ENCODE assay signal across 26 mouse cellular contexts in the genomic region with DNA sequence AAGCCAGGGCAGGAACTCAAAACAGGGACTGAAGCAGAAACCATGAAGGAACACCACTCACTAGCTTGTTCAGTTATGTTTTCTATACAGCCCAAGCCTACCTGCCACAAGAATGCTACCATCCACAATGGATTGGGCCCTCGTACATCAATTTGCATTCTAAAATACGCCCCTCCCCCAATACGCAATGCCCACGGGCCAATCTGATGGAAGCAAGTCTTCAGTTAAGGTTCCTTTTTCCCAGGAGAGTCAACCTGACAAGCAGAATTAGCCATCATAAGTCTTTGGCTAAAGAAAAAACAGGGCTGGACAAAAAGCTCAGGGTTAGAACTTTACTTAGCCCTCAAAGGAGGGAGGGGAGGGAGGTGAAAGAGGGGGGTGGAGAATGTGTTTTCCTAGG. TPM values are rescaled to one million over a fixed set of nuclear protein-coding genes. Genes with fewer than 3 reads are reported as not detected.
DNase-seq lines count a peak whose midpoint lies in the region; ATAC-seq lines count a peak whose summit lies in the region.
"Had no signal": no experiment of that assay in that cellular context is flagged by ENCODE, and none has a peak within 500 bp of the region (broad histone marks: within the 10 kb centered on the region; RNA-seq: fewer than 3 reads in every experiment).

No protein-coding gene starts in this region.

- no peak for ATAC-seq in heart, embryonic 12.5 days (ENCODE audit: insufficient number of reproducible peaks, low FRiP score)
- ATAC-seq in hindbrain, embryonic 14.5 days (ENCODE audit: low FRiP score): no peak
- ATAC-seq: activated CD4-positive, CD25-positive, alpha-beta regulatory T cell, adult 4 months; CD4-positive, CD25-positive, alpha-beta regulatory T cell, adult 4 months; Patski had no signal

- H3K27me3 ChIP-seq in heart, embryonic 12.5 days (replicated peaks): no peaks in the 10 kb centered on the region
- H3K27me3 ChIP-seq in hindbrain, embryonic 14.5 days (ENCODE audit: control insufficient read depth, insufficient read depth, low read length): no peaks in the 10 kb centered on the region
- H3K27me3 ChIP-seq: CH12.LX, Patski had no signal

- H3K4me1 ChIP-seq in heart, embryonic 12.5 days (replicated peaks): peaks cover 3% of the 10 kb centered on the region; the same call in 1 of the 2 replicates
- no peaks in the 10 kb centered on the region for H3K4me1 ChIP-seq in hindbrain, embryonic 14.5 days (replicated peaks; ENCODE audit: control insufficient read depth, insufficient read depth, low read length)

- 0 out of 2 replicates have a peak, but pooled peaks cover 6% of the 10 kb centered on the region for H3K36me3 ChIP-seq in heart, embryonic 12.5 days
- no peaks in the 10 kb centered on the region for H3K36me3 ChIP-seq in hindbrain, embryonic 14.5 days (replicated peaks; ENCODE audit: control insufficient read depth, insufficient read depth)
- H3K36me3 ChIP-seq: G1E had no signal

- no peak overlapping the region for H3K27ac ChIP-seq in heart, embryonic 12.5 days (ENCODE audit: poor library complexity, severe bottlenecking)
- no peak overlapping the region for H3K27ac ChIP-seq in hindbrain, embryonic 14.5 days

- 83% methylated on average over 4 of the region's 4 CpGs for WGBS in heart, embryonic 12.5 days
- 72% methylated on average over 4 of the region's 4 CpGs for WGBS in hindbrain, embryonic 14.5 days

- intact Hi-C loops in left cerebral cortex, postnatal 10 days (cut with DNase I): no loop called here

- H3K4me3 ChIP-seq in heart, embryonic 12.5 days: no peak overlapping the region
- no peak overlapping the region for H3K4me3 ChIP-seq in hindbrain, embryonic 14.5 days (replicated peaks; ENCODE audit: low read length)

- no peak overlapping the region for H3K9ac ChIP-seq in heart, embryonic 12.5 days
- H3K9ac ChIP-seq in hindbrain, embryonic 14.5 days: no peak overlapping the region

- H3K4me2 ChIP-seq in heart, embryonic 12.5 days: no peak overlapping the region
- no peak overlapping the region for H3K4me2 ChIP-seq in hindbrain, embryonic 14.5 days (replicated peaks)

- H3K9me3 ChIP-seq in heart, embryonic 12.5 days (replicated peaks): peaks cover 3% of the 10 kb centered on the region; the same call in 1 of the 2 replicates
- H3K9me3 ChIP-seq in hindbrain, embryonic 14.5 days (ENCODE audit: control insufficient read depth, low read length): no peaks in the 10 kb centered on the region
- H3K9me3 ChIP-seq: G1E had no signal

- DNase-seq in heart, adult 11 months: peak; percentile 30
- peak; percentile 44 for DNase-seq in ES-CJ7 (ENCODE audit: low read depth, low spot score)
- DNase-seq in R1 (ENCODE audit: low read depth, low spot score): peak; percentile 52
- DNase-seq in ZHBTc4 (ENCODE audit: low read depth, low spot score): peak; percentile 55
- no peak for DNase-seq in left cerebral cortex, postnatal 10 days (ENCODE audit: extremely low spot score in 1 of 2, low spot score in 2 of 2)
- DNase-seq in hindbrain, embryonic 14.5 days (ENCODE audit: low spot score): no peak
- DNase-seq in frontal cortex, postnatal 25 days (ENCODE audit: low spot score in 2 of 2): no peak
- DNase-seq: adrenal gland, adult 2 months; adrenal gland, adult 8-10 months; adrenal gland, postnatal 10 days; adrenal gland, postnatal 14 days; adrenal gland, postnatal 25 days; adrenal gland, postnatal 36 days; B cell, adult 2 months; cerebellum, adult 11 months; cerebellum, adult 11-12 months; cerebellum, adult 18-20 months; cerebellum, adult 2 months; cerebellum, adult 8-10 months had no signal

RNA-seq across cellular contexts. Expression of a gene that starts 9.2 kb away (rescaled TPM):
- 39.2 and 43.3 TPM in 2 replicates for polyA plus RNA-seq in heart, embryonic 12.5 days (2016; fragmentation: Nextera tagmentation; extraction: Ambion mirVana)
- total RNA-seq in left cerebral cortex, postnatal 10 days (2021): 10 to 100 TPM; 78.8 to 81.4 TPM
- 61.8 and 66.7 TPM in 2 replicates for polyA plus RNA-seq in hindbrain, embryonic 14.5 days (2014; fragmentation: Nextera tagmentation; extraction: Ambion mirVana)
- polyA plus RNA-seq: G1E had no signal

RNA-seq across cellular contexts. Expression of a gene that starts 22.0 kb away (rescaled TPM):
- polyA plus RNA-seq in heart, embryonic 12.5 days (2016; fragmentation: Nextera tagmentation; extraction: Ambion mirVana): 10.1 and 10.9 TPM in 2 replicates
- total RNA-seq in left cerebral cortex, postnatal 10 days (2021): 1 to 10 TPM; 1.5 to 3.4 TPM
- polyA plus RNA-seq in hindbrain, embryonic 14.5 days (2014; fragmentation: Nextera tagmentation; extraction: Ambion mirVana): 1.7 and 2.2 TPM in 2 replicates
- total RNA-seq: G1E, MEL had no signal
- polyA plus RNA-seq: activated CD4-positive, CD25-positive, alpha-beta regulatory T cell, adult 4 months; CD4-positive, CD25-positive, alpha-beta regulatory T cell, adult 4 months; G1E; Patski had no signal

Comparison
In these comparisons a context has a peak if more than half of its experiments do, and no peak if none do; other contexts are left out.
1. DNase-seq: peak in heart, adult 11 months (single experiment), ES-CJ7 (single experiment), R1 (single experiment) and ZHBTc4 (single experiment); none in left cerebral cortex, postnatal 10 days (0 of 2), hindbrain, embryonic 14.5 days (single experiment) and frontal cortex, postnatal 25 days (0 of 2).